ENCODE assay signal across 7 mouse cellular contexts in the genomic region with DNA sequence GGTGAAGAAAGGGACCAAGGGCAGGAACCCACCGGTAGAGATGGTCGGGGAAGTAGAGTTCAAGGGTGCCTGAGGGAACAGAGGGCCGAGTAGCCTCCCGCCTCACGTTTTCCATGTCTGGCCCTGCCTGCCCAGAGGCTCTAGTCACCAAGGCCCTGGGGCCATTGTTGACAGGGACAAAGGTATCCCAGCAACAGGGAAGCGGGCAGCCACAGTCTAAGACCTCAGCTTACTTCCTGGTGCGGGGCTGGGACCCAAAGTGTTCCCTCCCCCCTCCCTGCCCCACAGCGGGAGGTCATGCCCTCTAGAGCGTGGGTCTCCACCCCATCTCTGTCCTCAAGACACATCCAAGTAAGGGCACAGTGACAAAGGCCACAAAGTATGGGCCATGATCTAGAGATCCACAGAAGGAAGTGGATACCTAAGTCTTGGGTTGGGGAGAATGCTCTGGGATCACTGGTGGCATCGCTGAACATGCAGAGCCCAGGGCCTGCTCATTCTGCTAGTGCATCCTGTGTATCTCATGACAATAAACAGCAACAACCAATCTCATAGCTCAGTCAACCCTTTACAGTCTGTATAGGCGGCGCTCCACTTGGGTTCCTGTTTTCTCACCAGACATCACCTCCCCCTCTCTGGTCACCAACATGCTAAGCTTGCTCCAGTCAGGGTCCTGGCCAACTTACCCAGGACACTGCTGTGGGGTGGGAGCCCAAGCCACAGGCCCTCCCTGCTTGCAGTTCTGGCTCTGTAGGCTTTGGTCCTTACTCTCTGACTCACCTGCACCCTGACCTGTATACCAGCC. TPM values are rescaled to one million over a fixed set of nuclear protein-coding genes. Genes with fewer than 3 reads are reported as not detected.
DNase-seq lines count a peak whose midpoint lies in the region; ATAC-seq and TF ChIP-seq lines count a peak whose summit lies in the region.

4930404N11Rik (minus strand) TSS at position 145 of the 805 bp plus-strand sequence.

- H3K27me3 ChIP-seq in E14TG2a.4 (ENCODE audit: insufficient read depth, low read length) (peaks cover 2% of the 10 kb centered on the region; the same call in 1 of the 2 replicates), Patski (no peaks in the 10 kb centered on the region)
- H3K27me3 ChIP-seq in forebrain, postnatal 0 days (ENCODE audit: insufficient read depth, low read length) = 0 out of 2 replicates have a peak, but pooled peaks cover 7% of the 10 kb centered on the region
- peaks cover 6% of the 10 kb centered on the region for H3K27me3 ChIP-seq in lung, embryonic 16.5 days (ENCODE audit: control insufficient read depth, insufficient read depth, low read depth, low read length)

- in situ Hi-C loops in Patski (cut with MboI; ENCODE audit: low pct_unique_long_range_greater_than_20kb) = no loop called here

- peaks cover 98% of the 10 kb centered on the region for H3K4me1 ChIP-seq in E14TG2a.4 (replicated peaks; ENCODE audit: low read depth, low read length)
- 0 out of 2 replicates have a peak, but pooled peaks cover 4% of the 10 kb centered on the region for H3K4me1 ChIP-seq in forebrain, postnatal 0 days (ENCODE audit: insufficient read depth)
- peaks cover 44% of the 10 kb centered on the region for H3K4me1 ChIP-seq in lung, embryonic 16.5 days (replicated peaks; ENCODE audit: control insufficient read depth, insufficient read depth, low read length)

- no peak for DNase-seq in Patski (ENCODE audit: low read depth, low spot score)
- DNase-seq in forebrain, postnatal 0 days = no peak
- DNase-seq in yolk sac, embryonic 10.5 days (ENCODE audit: low spot score) = peak; percentile 81
- no peak for DNase-seq in urinary bladder, adult 18-20 months (ENCODE audit: low spot score in 2 of 2)

- peak within 1 kb of the TSS; percentile 66 for H3K4me3 ChIP-seq in E14TG2a.4 (replicated peaks; ENCODE audit: low read length)
- H3K4me3 ChIP-seq in forebrain, postnatal 0 days (ENCODE audit: low read depth, low read length) = no peak within 1 kb of the TSS
- peak within 1 kb of the TSS; percentile 34 for H3K4me3 ChIP-seq in lung, embryonic 16.5 days (ENCODE audit: low read length)

- POLR2A ChIA-PET in Patski (lab: Charles Lee) = interaction anchor here (1.4 kb wide), 1 partner anchor 10 kb away, joined by 4 read pairs; no protein-coding TSS in a partner anchor

- ATAC-seq in Patski = peak; percentile 12
- 0 out of 2 replicates have a peak, but pooled peaks have one; percentile 4 for ATAC-seq in forebrain, postnatal 0 days
- ATAC-seq in lung, embryonic 16.5 days (ENCODE audit: low read depth) = peak; percentile 11; the same call in 1 of the 2 replicates
- no peak for ATAC-seq in megakaryocyte-erythroid progenitor cell, adult 5-6 weeks (replicated peaks; ENCODE audit: low FRiP score, low TSS enrichment, poor library complexity, severe bottlenecking)

- CTCF ChIA-PET in Patski (lab: Charles Lee) = no interaction called here

- H3K4me2 ChIP-seq in forebrain, postnatal 0 days (ENCODE audit: low read depth) = peak within 1 kb of the TSS; percentile 30; the same call in 1 of the 2 replicates
- H3K4me2 ChIP-seq in lung, embryonic 16.5 days (ENCODE audit: low read depth, low read length) = peak within 1 kb of the TSS; percentile 60

- no peaks in the 10 kb centered on the region for H3K9me3 ChIP-seq in E14TG2a.4 (ENCODE audit: low read length)
- no peaks in the 10 kb centered on the region for H3K9me3 ChIP-seq in forebrain, postnatal 0 days (ENCODE audit: low read length)
- H3K9me3 ChIP-seq in lung, embryonic 16.5 days (ENCODE audit: control insufficient read depth, low read length) = no peaks in the 10 kb centered on the region

- H3K27ac ChIP-seq in forebrain, postnatal 0 days (ENCODE audit: low read depth, low read length) = no peak within 1 kb of the TSS
- peak within 1 kb of the TSS; percentile 37; the same call in 1 of the 2 replicates for H3K27ac ChIP-seq in lung, embryonic 16.5 days (ENCODE audit: low read length)

- 0 out of 2 replicates have a peak within 1 kb of the TSS, but pooled peaks have one; percentile 6 for H3K9ac ChIP-seq in forebrain, postnatal 0 days
- H3K9ac ChIP-seq in lung, embryonic 16.5 days (ENCODE audit: low read length) = peak within 1 kb of the TSS; percentile 64

- peaks cover 91% of the 10 kb centered on the region for H3K36me3 ChIP-seq in E14TG2a.4 (ENCODE audit: insufficient read depth, low read length)
- H3K36me3 ChIP-seq in forebrain, postnatal 0 days (ENCODE audit: insufficient read depth) = peaks cover 54% of the 10 kb centered on the region
- H3K36me3 ChIP-seq in lung, embryonic 16.5 days (ENCODE audit: control insufficient read depth, insufficient read depth, low read length) = peaks cover 41% of the 10 kb centered on the region

- TF ChIP-seq CTCF in E14TG2a.4 (conservative IDR thresholded peaks at IDR 0.05; ENCODE audit: low read length) (no peak), Patski (IDR thresholded peaks at IDR 0.05) (no peak)
- TF ChIP-seq CTCF in forebrain, postnatal 0 days (IDR thresholded peaks at IDR 0.05; ENCODE audit: low read depth) = no peak

- 13% methylated on average over 11 of the region's 12 CpGs for WGBS in forebrain, postnatal 0 days
- WGBS in lung, embryonic 16.5 days = 28% methylated on average over 12 of the region's 12 CpGs

RNA-seq across cellular contexts. Expression of gene 4930404N11Rik, which starts in this region (rescaled TPM):
- polyA plus RNA-seq in Patski (2021) = 2.7 TPM
- total RNA-seq in forebrain, postnatal 0 days (2014; rRNA removed) = not detected in 2 replicates
- 0.16 and 0.20 TPM in 2 replicates for polyA plus RNA-seq in forebrain, postnatal 0 days (2015; fragmentation: Nextera tagmentation; extraction: Ambion mirVana)
- 2.0 and 2.2 TPM in 2 replicates for polyA plus RNA-seq in lung, embryonic 16.5 days (2015; fragmentation: Nextera tagmentation; extraction: Ambion mirVana)
- 0.70 TPM in 1 of 2 replicates, not detected in the other for total RNA-seq in megakaryocyte-erythroid progenitor cell, adult 5-6 weeks (2014; fragmentation: Nextera tagmentation)
- 1.9 TPM in 1 of 2 replicates, not detected in the other for total RNA-seq in megakaryocyte-erythroid progenitor cell, adult 5-6 weeks (2017)

Comparison
In these comparisons a context has a peak if more than half of its experiments do, and no peak if none do; other contexts are left out.
1. Peak in ATAC-seq, H3K9ac ChIP-seq and H3K4me2 ChIP-seq in forebrain, postnatal 0 days; RNA of the gene not detected or under 1 TPM.